Comparison of ENCODE assay signal across 9 mouse cellular contexts in the genomic region with DNA sequence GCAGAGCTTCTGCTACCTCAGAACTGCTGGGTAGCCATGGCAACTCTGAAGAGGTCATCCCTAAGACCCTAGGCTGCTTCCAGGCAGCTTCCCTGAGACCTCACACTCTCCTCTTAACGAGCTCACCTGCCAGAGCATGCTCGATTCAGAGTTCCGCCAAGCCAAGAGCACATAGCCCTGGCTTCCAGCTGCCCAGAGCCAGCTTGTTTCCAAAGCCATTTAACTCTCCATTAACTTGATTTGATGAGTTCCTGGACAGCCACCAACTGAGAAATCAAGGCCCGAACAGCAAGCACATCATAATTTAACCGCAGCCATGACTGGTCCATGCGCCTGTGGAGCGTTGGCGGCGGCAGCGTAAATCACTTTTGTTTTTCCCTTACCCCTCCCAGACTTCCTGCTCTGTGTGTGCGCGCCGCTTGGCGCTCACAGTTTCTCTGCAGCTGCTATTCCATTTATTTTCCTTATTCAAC. TPM values are rescaled to one million over a fixed set of nuclear protein-coding genes. Genes with fewer than 3 reads are reported as not detected.
DNase-seq lines count a peak whose midpoint lies in the region; ATAC-seq lines count a peak whose summit lies in the region.
"Had no signal": no experiment of that assay in that cellular context is flagged by ENCODE, and none has a peak within 500 bp of the region (broad histone marks: within the 10 kb centered on the region; RNA-seq: fewer than 3 reads in every experiment).

No protein-coding gene starts in this region.

- peak; percentile 59 for DNase-seq in cerebellum, adult 11-12 months
- DNase-seq in cerebellum, adult 8-10 months, result no peak
- DNase-seq in embryo, embryonic 10 days (ENCODE audit: low spot score), result peak; percentile 75
- DNase-seq in kidney, postnatal 4 days, result peak; percentile 66 to 75
- DNase-seq in lung, postnatal 14 days, result peak; percentile 32
- DNase-seq in skeletal muscle tissue, adult 2 months (ENCODE audit: low read depth, low spot score), result peak; percentile 12
- no peak for DNase-seq in ovary, adult 18-20 months (ENCODE audit: low spot score)

- ATAC-seq in hematopoietic stem cell, adult 5-6 weeks (replicated peaks in 1 of 2; ENCODE audit: insufficient read depth in 1 of 2, low FRiP score in 2 of 2, low TSS enrichment in 1 of 2, low read depth in 1 of 2, poor library complexity in 2 of 2, severe bottlenecking in 2 of 2), result peak; percentile 67 to 80

RNA-seq across cellular contexts. Expression of a gene that starts 32.7 kb away (rescaled TPM):
- not detected in 2 replicates for total RNA-seq in hematopoietic stem cell, adult 5-6 weeks (2017)
- total RNA-seq: common myeloid progenitor, adult 5-6 weeks had no signal

Comparison
In these comparisons a context has a peak if more than half of its experiments do, and no peak if none do; other contexts are left out.
1. DNase-seq: peak in cerebellum, adult 11-12 months (single experiment), embryo, embryonic 10 days (single experiment), kidney, postnatal 4 days (2 of 2), lung, postnatal 14 days (single experiment) and skeletal muscle tissue, adult 2 months (single experiment); none in cerebellum, adult 8-10 months (single experiment) and ovary, adult 18-20 months (single experiment).